Mouse (Mus musculus) cerebellum, adult 11-12 months (tissue): ENCODE measurements at regions not wholly inside any gene's neighbourhood (a gene's known extent, or its start where the extent isn't known, plus 50 kb on each side); places are given as distances from the start of the nearest gene placed in this dataset.
A peak's percentile ranks its signal among the peaks of the same experiment; 100 is the strongest.

Source experiments
- DNase-seq: peaks from one replicate; pipeline ENCODE4 v3.0.0; 2022

GRCm38 (mm10) chr8:17782650-17783049 is 1195.4 kb downstream of the Defb40 start:
- DNase-seq, result no peak

- no peak for DNase-seq
These were observed 1196.3 kb downstream of the Defb40 start for GRCm38 (mm10) chr8:17781559-17782283.

GRCm38 (mm10) chr8:17775411-17775810 is 1202.6 kb downstream of the Defb40 start:
- DNase-seq, result no peak

- DNase-seq, result no peak
These were observed 1204.7 kb downstream of the Defb40 start for GRCm38 (mm10) chr8:17773311-17773710.

- DNase-seq, result no peak
These were observed 1210.5 kb downstream of the Defb40 start for GRCm38 (mm10) chr8:17767441-17768007.

GRCm38 (mm10) chr8:17724672-17725071 is 1253.4 kb downstream of the Defb40 start:
- no peak for DNase-seq

GRCm38 (mm10) chr8:17709162-17709561 is 1268.9 kb downstream of the Defb40 start:
- DNase-seq, result no peak

- no peak for DNase-seq
These were observed 1269.6 kb downstream of the Defb40 start for GRCm38 (mm10) chr8:17708409-17708808.

GRCm38 (mm10) chr8:17704289-17704688 is 1273.8 kb downstream of the Defb40 start:
- DNase-seq, result no peak

- DNase-seq, result no peak
These were observed 1277.7 kb downstream of the Defb40 start for GRCm38 (mm10) chr8:17700362-17700761.

GRCm38 (mm10) chr8:17690074-17690848 is 1287.8 kb downstream of the Defb40 start:
- no peak for DNase-seq

GRCm38 (mm10) chr8:17689641-17690040 is 1288.4 kb downstream of the Defb40 start:
- no peak for DNase-seq

- no peak for DNase-seq
These were observed 1291.0 kb downstream of the Defb40 start for GRCm38 (mm10) chr8:17687084-17687483.

- peak; percentile 51 for DNase-seq
These were observed 1313.5 kb downstream of the Defb40 start for GRCm38 (mm10) chr8:17664371-17665141.

- no peak for DNase-seq
These were observed 1318.2 kb downstream of the Defb40 start for GRCm38 (mm10) chr8:17659753-17660361.

GRCm38 (mm10) chr8:17653786-17654185 is 1324.3 kb downstream of the Defb40 start:
- DNase-seq, result no peak

- DNase-seq, result no peak
These were observed 1330.5 kb downstream of the Defb40 start for GRCm38 (mm10) chr8:17647559-17647958.

GRCm38 (mm10) chr8:17621109-17621508 is 1356.9 kb downstream of the Defb40 start:
- no peak for DNase-seq

- no peak for DNase-seq
These were observed 1359.2 kb downstream of the Defb40 start for GRCm38 (mm10) chr8:17618846-17619245.

- DNase-seq, result no peak
These were observed 1359.9 kb downstream of the Defb40 start for GRCm38 (mm10) chr8:17618147-17618546.

- no peak for DNase-seq
These were observed 1375.2 kb downstream of the Defb40 start for GRCm38 (mm10) chr8:17602861-17603260.

- no peak for DNase-seq
These were observed 1379.3 kb downstream of the Defb40 start for GRCm38 (mm10) chr8:17598736-17599135.

- DNase-seq, result no peak
These were observed 1381.5 kb downstream of the Defb40 start for GRCm38 (mm10) chr8:17596559-17596958.
